Mouse (Mus musculus) urinary bladder, postnatal 0 days (tissue): ENCODE measurements around the gene Dusp21. TPM values are rescaled to one million over a fixed set of nuclear protein-coding genes. Genes with fewer than 3 reads are reported as not detected.

Source experiments
- polyA plus RNA-seq: library from polyadenylated mRNA; unstranded; fragments of >200 nt; fragmentation: Nextera tagmentation; extraction: Ambion mirVana; gene quantifications from 2 replicates; pipeline ENCODE4 v1.2.1, GENCODE M21; 2015

Dusp21 gene
- not detected in 2 replicates for polyA plus RNA-seq

GRCm38 (mm10) chrX:18145557-18145956, at the start of gene Dusp21:
TSS of gene Dusp21 (plus strand) at chrX:18145857.

DNA sequence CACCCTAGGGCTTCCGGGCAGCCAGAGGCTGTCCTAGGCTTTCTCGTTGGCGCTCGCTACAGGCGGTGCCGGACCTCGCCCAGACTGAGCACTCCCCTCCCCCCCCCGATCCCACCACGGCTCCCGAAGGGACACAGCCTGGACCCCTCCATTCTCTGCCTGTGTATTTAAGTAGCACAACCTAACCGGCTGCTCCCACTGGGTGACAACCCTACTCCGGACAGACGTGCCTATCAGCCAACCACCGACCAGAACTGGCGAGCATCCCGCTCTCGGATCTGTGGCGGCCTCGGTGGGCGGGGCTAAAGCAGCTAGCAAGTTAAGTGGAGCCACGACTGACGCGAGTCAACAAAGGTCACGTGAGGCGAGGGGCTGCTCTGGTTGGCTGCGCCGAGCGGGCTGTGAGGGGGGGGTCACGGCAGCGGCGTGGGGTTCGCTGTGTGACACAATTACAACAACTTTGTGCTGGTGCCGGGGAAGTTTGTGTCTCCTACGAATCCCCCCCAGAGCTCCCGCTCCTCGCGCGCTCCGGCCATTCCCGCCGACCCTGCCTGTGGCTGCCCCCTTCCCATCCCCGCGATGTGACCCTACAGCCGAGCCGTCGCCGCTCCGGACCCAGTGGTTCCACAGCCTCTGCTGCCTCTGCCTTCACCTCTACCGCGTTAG, 16.7 kb downstream of the Dusp21 start, which contains the start of gene Kdm6a:
TSS of gene Kdm6a (plus strand) at position 384 of the 666 bp plus-strand sequence.

Other genes starting within 250 kb of the Dusp21 start
- gene Kdm6a, start 16.7 kb downstream of the Dusp21 start, polyA plus RNA-seq = 7.3 and 7.5 TPM in 2 replicates